ENCODE assay signal across 29 mouse cellular contexts in genomic region chr9:63595652-63596051, GRCm38 (mm10). TPM values are rescaled to one million over a fixed set of nuclear protein-coding genes. Genes with fewer than 3 reads are reported as not detected.
DNase-seq lines count a peak whose midpoint lies in the region; ATAC-seq and TF ChIP-seq lines count a peak whose summit lies in the region.
"Had no signal": no experiment of that assay in that cellular context is flagged by ENCODE, and none has a peak within 500 bp of the region (broad histone marks: within the 10 kb centered on the region; RNA-seq: fewer than 3 reads in every experiment).

No protein-coding gene starts in this region.

- no peak overlapping the region for H3K9ac ChIP-seq in forebrain, postnatal 0 days
- no peak overlapping the region for H3K9ac ChIP-seq in forebrain, embryonic 11.5 days (ENCODE audit: low read length)
- no peak overlapping the region for H3K9ac ChIP-seq in limb, embryonic 12.5 days (replicated peaks)
- H3K9ac ChIP-seq: embryonic facial prominence, embryonic 13.5 days; heart, embryonic 13.5 days; hindbrain, embryonic 14.5 days had no signal

- H3K4me2 ChIP-seq in forebrain, postnatal 0 days (ENCODE audit: low read depth): no peak overlapping the region
- no peak overlapping the region for H3K4me2 ChIP-seq in forebrain, embryonic 11.5 days (ENCODE audit: low read depth, low read length, severe bottlenecking)
- H3K4me2 ChIP-seq in limb, embryonic 12.5 days: no peak overlapping the region
- H3K4me2 ChIP-seq: embryonic facial prominence, embryonic 13.5 days; heart, embryonic 13.5 days; hindbrain, embryonic 14.5 days had no signal

- 58% methylated on average over 8 of the region's 8 CpGs for WGBS in forebrain, postnatal 0 days
- WGBS in forebrain, embryonic 11.5 days: 86% methylated on average over 8 of the region's 8 CpGs
- 88% methylated on average over 8 of the region's 8 CpGs for WGBS in limb, embryonic 10.5 days
- 66% methylated on average over 8 of the region's 8 CpGs for WGBS in limb, embryonic 12.5 days

- intact Hi-C loops in gastrocnemius, adult 2 months (cut with DNase I): no loop called here

- no peak overlapping the region for H3K4me3 ChIP-seq in forebrain, postnatal 0 days (ENCODE audit: low read depth, low read length)
- H3K4me3 ChIP-seq in forebrain, embryonic 11.5 days (ENCODE audit: low read depth, low read length): no peak overlapping the region
- no peak overlapping the region for H3K4me3 ChIP-seq in limb, embryonic 10.5 days
- no peak overlapping the region for H3K4me3 ChIP-seq in limb, embryonic 12.5 days (replicated peaks)
- H3K4me3 ChIP-seq in gastrocnemius, adult 2 months: no peak overlapping the region
- H3K4me3 ChIP-seq: embryonic facial prominence, embryonic 10.5 days; embryonic facial prominence, embryonic 13.5 days; erythroblast, embryonic 14.5 days; heart, embryonic 13.5 days had no signal

- H3K27ac ChIP-seq in forebrain, postnatal 0 days (ENCODE audit: low read depth, low read length): no peak overlapping the region
- H3K27ac ChIP-seq in forebrain, embryonic 11.5 days (ENCODE audit: low read depth, low read length): no peak overlapping the region
- H3K27ac ChIP-seq in limb, embryonic 10.5 days: peak overlapping the region; percentile 32; the same call in 1 of the 2 replicates
- H3K27ac ChIP-seq in limb, embryonic 12.5 days: peak overlapping the region; percentile 80
- no peak overlapping the region for H3K27ac ChIP-seq in gastrocnemius, adult 2 months
- H3K27ac ChIP-seq: embryonic facial prominence, embryonic 10.5 days; embryonic facial prominence, embryonic 13.5 days; heart, embryonic 13.5 days; hindbrain, embryonic 14.5 days; hindbrain, postnatal 0 days had no signal

- H3K9me3 ChIP-seq in forebrain, postnatal 0 days (ENCODE audit: low read length): no peaks in the 10 kb centered on the region
- no peaks in the 10 kb centered on the region for H3K9me3 ChIP-seq in forebrain, embryonic 11.5 days (ENCODE audit: control insufficient read depth, low read length)
- no peaks in the 10 kb centered on the region for H3K9me3 ChIP-seq in limb, embryonic 10.5 days (replicated peaks)
- H3K9me3 ChIP-seq in limb, embryonic 12.5 days: no peaks in the 10 kb centered on the region
- H3K9me3 ChIP-seq: embryonic facial prominence, embryonic 10.5 days; embryonic facial prominence, embryonic 13.5 days; heart, embryonic 13.5 days had no signal

- DNase-seq in forebrain, postnatal 0 days: peak; percentile 16
- no peak for DNase-seq in forebrain, embryonic 11.5 days (ENCODE audit: low spot score)
- no peak for DNase-seq in limb, embryonic 10.5 days (ENCODE audit: low spot score)
- DNase-seq in gastrocnemius, adult 2 months: no peak
- no peak for DNase-seq in kidney, postnatal 14 days
- DNase-seq: adrenal gland, adult 2 months; adrenal gland, postnatal 14 days; cerebellum, adult 11-12 months; cerebellum, adult 8-10 months; cerebellum, postnatal 10 days; cerebellum, postnatal 36 days; embryo, embryonic 11 days; gastrocnemius, postnatal 14 days; heart, adult 18-20 months; heart, postnatal 14 days; heart, postnatal 4 days had no signal

- TF ChIP-seq CTCF in forebrain, postnatal 0 days (IDR thresholded peaks at IDR 0.05; ENCODE audit: low read depth): no peak
- no peak for TF ChIP-seq CTCF in gastrocnemius, adult 2 months (IDR thresholded peaks at IDR 0.05)

- H3K4me1 ChIP-seq in forebrain, postnatal 0 days (ENCODE audit: insufficient read depth): no peaks in the 10 kb centered on the region
- no peaks in the 10 kb centered on the region for H3K4me1 ChIP-seq in forebrain, embryonic 11.5 days (replicated peaks; ENCODE audit: control insufficient read depth, insufficient read depth, low read length)
- peaks cover 31% of the 10 kb centered on the region for H3K4me1 ChIP-seq in limb, embryonic 10.5 days
- peaks cover 49% of the 10 kb centered on the region for H3K4me1 ChIP-seq in limb, embryonic 12.5 days (replicated peaks)
- H3K4me1 ChIP-seq: embryonic facial prominence, embryonic 13.5 days had no signal

- no peaks in the 10 kb centered on the region for H3K27me3 ChIP-seq in forebrain, postnatal 0 days (ENCODE audit: insufficient read depth, low read length)
- H3K27me3 ChIP-seq in forebrain, embryonic 11.5 days (ENCODE audit: control insufficient read depth, insufficient read depth, low read length): no peaks in the 10 kb centered on the region
- no peaks in the 10 kb centered on the region for H3K27me3 ChIP-seq in limb, embryonic 10.5 days (ENCODE audit: low read depth, poor library complexity, severe bottlenecking)
- H3K27me3 ChIP-seq in limb, embryonic 12.5 days: no peaks in the 10 kb centered on the region
- H3K27me3 ChIP-seq: embryonic facial prominence, embryonic 13.5 days; heart, embryonic 13.5 days had no signal

- ATAC-seq in forebrain, postnatal 0 days: no peak
- no peak for ATAC-seq in forebrain, embryonic 11.5 days (replicated peaks; ENCODE audit: low FRiP score)
- ATAC-seq in limb, embryonic 12.5 days (ENCODE audit: insufficient number of reproducible peaks, insufficient read depth, low FRiP score, low TSS enrichment, low read depth): no peak
- ATAC-seq: CD4-positive, CD25-positive, alpha-beta regulatory T cell, adult 4 months; hindbrain, postnatal 0 days; inflammation-experienced regulatory T-cells, adult 6 months had no signal

- H3K36me3 ChIP-seq in forebrain, postnatal 0 days (ENCODE audit: insufficient read depth): no peaks in the 10 kb centered on the region
- H3K36me3 ChIP-seq in forebrain, embryonic 11.5 days (ENCODE audit: control insufficient read depth, insufficient read depth, low read length): no peaks in the 10 kb centered on the region
- no peaks in the 10 kb centered on the region for H3K36me3 ChIP-seq in limb, embryonic 10.5 days
- H3K36me3 ChIP-seq in limb, embryonic 12.5 days: no peaks in the 10 kb centered on the region
- H3K36me3 ChIP-seq: embryonic facial prominence, embryonic 10.5 days; embryonic facial prominence, embryonic 13.5 days; heart, embryonic 13.5 days had no signal

RNA-seq across cellular contexts. Expression of gene Iqch, which starts 6.6 kb away (rescaled TPM):
- 0.14 TPM in 1 of 2 replicates, not detected in the other for total RNA-seq in forebrain, postnatal 0 days (2014; rRNA removed)
- polyA plus RNA-seq in forebrain, postnatal 0 days (2015; fragmentation: Nextera tagmentation; extraction: Ambion mirVana): 0.10 TPM in 1 of 2 replicates, not detected in the other
- polyA plus RNA-seq in forebrain, embryonic 11.5 days (2014; fragmentation: Nextera tagmentation; extraction: Ambion mirVana): 0.17 TPM in 1 of 2 replicates, not detected in the other
- polyA plus RNA-seq in limb, embryonic 10.5 days (2016; fragmentation: Nextera tagmentation; extraction: Ambion mirVana): 0.16 and 0.18 TPM in 2 replicates
- polyA plus RNA-seq in limb, embryonic 12.5 days (2016; fragmentation: Nextera tagmentation; extraction: Ambion mirVana): 0.19 and 0.34 TPM in 2 replicates
- not detected for total RNA-seq in gastrocnemius, adult 2 months (2021)
- total RNA-seq: gastrocnemius, postnatal 4 days; heart, adult 18-20 months; heart, postnatal 14 days; heart, postnatal 4 days; MEL had no signal
- polyA plus RNA-seq: adrenal gland, adult 2 months; C2C12; embryonic facial prominence, embryonic 13.5 days; erythroblast, embryonic 14.5 days; heart, embryonic 13.5 days; inflammation-experienced regulatory T-cells, adult 6 months; intestine, embryonic 16.5 days had no signal

RNA-seq across cellular contexts. Expression of gene Aagab, which starts 6.8 kb away (rescaled TPM):
- total RNA-seq in forebrain, postnatal 0 days (2014; rRNA removed): 37.5 and 46.7 TPM in 2 replicates
- 50.0 and 51.0 TPM in 2 replicates for polyA plus RNA-seq in forebrain, postnatal 0 days (2015; fragmentation: Nextera tagmentation; extraction: Ambion mirVana)
- polyA plus RNA-seq in forebrain, embryonic 11.5 days (2014; fragmentation: Nextera tagmentation; extraction: Ambion mirVana): 48.3 and 48.4 TPM in 2 replicates
- 36.8 and 45.4 TPM in 2 replicates for polyA plus RNA-seq in limb, embryonic 10.5 days (2016; fragmentation: Nextera tagmentation; extraction: Ambion mirVana)
- polyA plus RNA-seq in limb, embryonic 12.5 days (2016; fragmentation: Nextera tagmentation; extraction: Ambion mirVana): 29.5 and 30.1 TPM in 2 replicates
- total RNA-seq in gastrocnemius, adult 2 months (2021): 10 to 100 TPM; 11.1 to 12.2 TPM

Comparison
In these comparisons a context has a peak if more than half of its experiments do, and no peak if none do; other contexts are left out.
1. H3K27ac ChIP-seq: peak in limb, embryonic 10.5 days (single experiment) and limb, embryonic 12.5 days (single experiment); none in forebrain, postnatal 0 days (single experiment), forebrain, embryonic 11.5 days (single experiment) and gastrocnemius, adult 2 months (single experiment).